Mouse (Mus musculus): ENCODE measurements around the gene St3gal2.

GRCm38 (mm10) chr8:110901839-110902578 lies 17.7 kb upstream of the St3gal2 start, which contains the start of gene Fuk:
- TF ChIP-seq POLR2A (IDR thresholded peaks at IDR 0.05; ENCODE audit: low read depth, low read length) (peak; percentile 68; the same call in 1 of the 2 replicates), CTCF (IDR thresholded peaks at IDR 0.05; ENCODE audit: extremely low read depth, insufficient read length, insufficient replicate concordance, low read depth, low read length) (no peak)

Measured in small intestine, adult 2 months (tissue).